Mouse (Mus musculus) heart, postnatal 0 days (tissue): ENCODE data around the gene Txlnb. TPM values are rescaled to one million over a fixed set of nuclear protein-coding genes. Genes with fewer than 3 reads are reported as not detected.
"Not testable (repeated sequence)": the region's sequence is repeated elsewhere in the genome, so short reads cannot be mapped to it uniquely, and the experiment has no call there.

Experiments used
- ATAC-seq: fragments of 200-750 bp; cut with Nextera tagmentation; 2 replicates; pipeline ENCODE4 v1.8.0; 2017; ENCODE audit warnings: low read depth, moderate number of reproducible peaks, moderate library complexity; ENCODE audit not compliant: insufficient read depth
- DNase-seq: peaks from one replicate; pipeline ENCODE4 v3.0.0-alpha.2; 2016; ENCODE audit warnings: low spot score
- H3K27ac ChIP-seq: fragments of 300-500 bp; sonication (generic); 2 replicates; pipeline ENCODE4 v1.5.1; 2014; ENCODE audit warnings: low read depth, mild to moderate bottlenecking
- H3K27me3 ChIP-seq: fragments of 300-500 bp; sonication (generic); 2 replicates; pipeline ENCODE4 v1.6.1; 2014; ENCODE audit warnings: low read length, mixed read lengths; ENCODE audit not compliant: control insufficient read depth, insufficient read depth
- H3K36me3 ChIP-seq: fragments of 300-500 bp; sonication (generic); replicated peaks from 2 replicates; pipeline ENCODE4 v1.6.1; 2014; ENCODE audit warnings: low read length, mixed read lengths; ENCODE audit not compliant: control insufficient read depth, insufficient read depth
- H3K4me1 ChIP-seq: fragments of 300-500 bp; sonication (generic); 2 replicates; pipeline ENCODE4 v1.6.1; 2014; ENCODE audit warnings: antibody characterized with exemption; ENCODE audit not compliant: control insufficient read depth, insufficient read depth
- H3K4me2 ChIP-seq: fragments of 300-500 bp; sonication (generic); 2 replicates; pipeline ENCODE4 v1.6.1; 2014; ENCODE audit warnings: low read depth, mild to moderate bottlenecking, low read length, moderate library complexity
- H3K4me3 ChIP-seq: fragments of 300-500 bp; sonication (generic); 2 replicates; pipeline ENCODE4 v1.5.1; 2014; ENCODE audit warnings: low read depth, low read length
- H3K9ac ChIP-seq: fragments of 300-500 bp; sonication (generic); replicated peaks from 2 replicates; pipeline ENCODE4 v1.6.1; 2014; ENCODE audit warnings: low read depth, low read length, mixed read lengths
- H3K9me3 ChIP-seq: fragments of 300-500 bp; sonication (generic); replicated peaks from 2 replicates; pipeline ENCODE4 v1.6.1; 2016; ENCODE audit warnings: low read length; ENCODE audit not compliant: control insufficient read depth
- CTCF ChIP-seq: IDR thresholded peaks from 2 replicates; pipeline ENCODE4 v1.5.1; 2016; ENCODE audit warnings: antibody characterized with exemption, control low read depth, low read depth
- EP300 ChIP-seq: IDR thresholded peaks from 2 replicates; pipeline ENCODE4 v1.6.1; 2016; ENCODE audit warnings: antibody characterized with exemption, low read depth
- WGBS: fragments of 180-500 bp; shearing (Covaris S2); extraction: QIAGEN DNeasy Blood & Tissue Kit; methylation state at CpG from one replicate; pipeline ENCODE4 v1.1.7; 2014; 5-methylcytosine and 5-hydroxymethylcytosine counted together
- polyA plus RNA-seq: library from polyadenylated mRNA; unstranded; fragments of >200 nt; fragmentation: Nextera tagmentation; extraction: Ambion mirVana; gene quantifications from 2 replicates; pipeline ENCODE4 v1.2.1, GENCODE M21; 2015
- total RNA-seq: library from RNA; depleted of rRNA; stranded (reverse); fragments of >200 nt; gene quantifications from 2 replicates; pipeline ENCODE4 v1.2.3, GENCODE M21; 2014; ENCODE audit warnings: low replicate concordance

The Txlnb gene
- total and polyA plus RNA-seq, 2 experiments from 2014 or later: 56.3 to 68.3 TPM

DNA sequence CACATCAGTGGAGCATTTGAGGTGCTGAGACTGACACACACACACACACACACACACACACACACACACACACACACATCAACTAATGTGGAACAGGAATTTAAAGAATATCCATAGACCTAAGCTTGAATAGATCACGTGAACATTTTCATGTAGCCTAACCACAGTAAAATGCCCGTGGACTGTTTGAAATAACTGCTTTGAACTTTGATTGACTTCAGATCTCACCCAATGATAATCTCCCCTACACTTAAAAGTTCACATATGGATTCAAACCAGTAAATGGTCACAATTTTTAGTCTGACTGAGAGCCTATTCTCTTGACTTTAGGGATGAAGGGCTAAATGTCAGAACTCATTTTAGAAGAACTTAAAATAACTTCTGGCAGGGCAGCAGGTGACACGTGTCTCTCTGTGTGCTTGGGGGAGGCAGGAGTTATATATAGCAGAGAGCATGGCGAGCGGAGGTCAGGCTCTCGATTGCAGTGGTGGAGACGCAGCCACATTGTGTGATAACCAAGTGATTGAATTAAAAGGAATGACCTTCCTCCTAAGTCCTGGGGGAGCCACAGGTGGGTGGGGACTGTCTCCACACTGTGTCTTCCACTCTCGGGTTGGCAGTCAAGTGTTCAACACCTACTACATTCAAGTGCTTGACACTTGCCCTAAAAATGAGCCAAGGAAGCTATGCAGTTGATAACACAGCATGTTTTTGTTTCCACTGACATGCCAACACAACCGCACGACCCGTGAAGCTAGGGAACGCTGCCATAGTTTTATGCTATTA lies 1.0 kb downstream of the Txlnb start:
- peak; percentile 95 for DNase-seq
- H3K27me3 ChIP-seq: no peaks in the 10 kb centered on the region
- H3K4me1 ChIP-seq: peaks cover 48% of the 10 kb centered on the region
- peaks cover 10% of the 10 kb centered on the region; the same call in 1 of the 2 replicates for H3K36me3 ChIP-seq
- peak; percentile 92 for ATAC-seq
- TF ChIP-seq EP300 (peak; percentile 97), CTCF (no peak)
- no peaks in the 10 kb centered on the region for H3K9me3 ChIP-seq
- H3K27ac ChIP-seq: peak overlapping the region; percentile 100
- peak overlapping the region; percentile 68 for H3K4me2 ChIP-seq
- peak overlapping the region; percentile 59 for H3K4me3 ChIP-seq
- H3K9ac ChIP-seq: peak overlapping the region; percentile 86
- 4% methylated on average over 12 of the region's 12 CpGs for WGBS

- Histone ChIP-seq H3K27ac (peak overlapping the region; percentile 100), H3K4me2 (peak overlapping the region; percentile 68), H3K4me1 (peaks cover 43% of the 10 kb centered on the region), H3K36me3 (peaks cover 14% of the 10 kb centered on the region; the same call in 1 of the 2 replicates), H3K4me3 (peak overlapping the region; percentile 59), H3K9me3 (no peaks in the 10 kb centered on the region), H3K9ac (peak overlapping the region; percentile 43; the same call in 1 of the 2 replicates), H3K27me3 (no peaks in the 10 kb centered on the region)
- 49% methylated on average over 3 of the region's 3 CpGs for WGBS
- no peak for TF ChIP-seq EP300
- peak; percentile 71 for DNase-seq
- ATAC-seq: peak; percentile 42
Observed at GRCm38 (mm10) chr10:17797681-17798080, 1.7 kb downstream of the Txlnb start.

DNA sequence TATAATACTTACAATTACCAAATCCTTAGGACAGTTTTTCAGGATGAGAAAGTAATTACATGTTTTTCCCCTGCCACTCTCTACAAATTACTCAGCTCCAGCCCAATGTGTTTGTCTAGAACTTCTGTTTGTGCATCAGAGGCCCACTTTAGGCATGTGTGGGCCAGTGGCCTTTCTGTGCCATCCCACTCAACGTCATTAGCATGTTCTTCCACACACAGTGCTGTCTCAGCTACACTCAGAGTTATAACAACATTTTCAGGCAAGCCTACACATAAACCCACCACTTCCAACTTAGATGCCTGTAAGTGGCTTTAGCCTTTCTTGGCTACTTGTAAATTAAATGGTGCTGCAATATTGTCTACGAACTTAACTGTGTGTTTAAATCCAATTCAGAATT lies 5.8 kb downstream of the Txlnb start:
- Histone ChIP-seq H3K4me2 (no peak overlapping the region), H3K27ac (no peak overlapping the region), H3K4me1 (peaks cover 22% of the 10 kb centered on the region; the same call in 1 of the 2 replicates), H3K27me3 (no peaks in the 10 kb centered on the region), H3K9me3 (no peaks in the 10 kb centered on the region), H3K36me3 (peaks cover 18% of the 10 kb centered on the region; the same call in 1 of the 2 replicates), H3K4me3 (no peak overlapping the region), H3K9ac (no peak overlapping the region)
- TF ChIP-seq CTCF (no peak), EP300 (no peak)
- ATAC-seq: no peak
- 81% methylated on average over 2 of the region's 2 CpGs for WGBS
- DNase-seq: no peak

- H3K36me3 ChIP-seq: peaks cover 18% of the 10 kb centered on the region
- no peak for DNase-seq
- no peaks in the 10 kb centered on the region for H3K9me3 ChIP-seq
- 0 out of 2 replicates have a peak, but pooled peaks cover 3% of the 10 kb centered on the region for H3K4me1 ChIP-seq
- H3K27me3 ChIP-seq: no peaks in the 10 kb centered on the region
- no peak overlapping the region for H3K4me2 ChIP-seq
- TF ChIP-seq EP300 (no peak), CTCF (no peak)
- ATAC-seq: no peak
- H3K4me3 ChIP-seq: no peak overlapping the region
- H3K9ac ChIP-seq: no peak overlapping the region
- H3K27ac ChIP-seq: no peak overlapping the region
- 97% methylated on average over 1 of the region's 1 CpGs for WGBS
Observed at GRCm38 (mm10) chr10:17808526-17808925, 12.5 kb downstream of the Txlnb start.

GRCm38 (mm10) chr10:17815052-17815451 lies 19.0 kb downstream of the Txlnb start:
- peaks cover 33% of the 10 kb centered on the region for H3K36me3 ChIP-seq
- DNase-seq (no peak), ATAC-seq (no peak)
- H3K27me3 ChIP-seq: no peaks in the 10 kb centered on the region
- H3K4me1 ChIP-seq: no peaks in the 10 kb centered on the region
- no peak overlapping the region for H3K4me3 ChIP-seq
- 80% methylated on average over 11 of the region's 11 CpGs for WGBS
- TF ChIP-seq CTCF: no peak
- no peak for TF ChIP-seq EP300
- no peak overlapping the region for H3K9ac ChIP-seq
- no peaks in the 10 kb centered on the region for H3K9me3 ChIP-seq
- H3K27ac ChIP-seq: no peak overlapping the region
- H3K4me2 ChIP-seq: no peak overlapping the region

DNA sequence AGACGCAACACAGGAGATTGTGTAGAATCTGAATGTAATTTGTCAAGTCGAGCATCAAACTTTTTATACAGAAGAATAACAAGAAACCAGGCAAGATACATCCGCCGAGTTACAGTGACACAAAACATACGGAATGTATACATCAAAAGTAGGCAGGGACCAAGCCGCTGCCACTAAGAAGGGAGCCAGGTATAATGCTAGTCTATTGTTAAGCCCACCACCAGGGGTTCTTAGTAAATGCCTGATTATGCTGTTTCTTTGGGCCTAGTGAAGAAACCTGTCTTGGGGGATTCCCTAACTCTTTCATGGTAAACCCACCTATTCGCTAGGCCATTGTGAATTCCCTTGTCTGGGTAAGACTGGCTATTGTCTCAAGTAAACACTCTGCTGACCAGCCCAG lies 24.4 kb downstream of the Txlnb start:
- 90% methylated on average over 7 of the region's 7 CpGs for WGBS
- peaks cover 43% of the 10 kb centered on the region for H3K36me3 ChIP-seq

More for the DNA sequence above, 24.4 kb downstream of the Txlnb start:
- DNase-seq, H3K27me3 ChIP-seq, ATAC-seq, H3K4me1 ChIP-seq, H3K9ac ChIP-seq, H3K27ac ChIP-seq, H3K9me3 ChIP-seq, H3K4me2 ChIP-seq, H3K4me3 ChIP-seq: not testable (repeated sequence)
